Mouse (Mus musculus) testis, adult 2 months (tissue): ENCODE results near the gene Epn1.

Experiments used
- CTCF ChIP-seq: fragments of 200-500 bp; IDR thresholded peaks from 2 replicates; pipeline ENCODE4 v1.5.1; 2012; ENCODE audit warnings: low read depth, mild to moderate bottlenecking, inconsistent platforms, low read length, moderate library complexity; ENCODE audit not compliant: control insufficient read depth, insufficient read depth, insufficient replicate concordance
- POLR2A ChIP-seq: fragments of 200-500 bp; IDR thresholded peaks from 2 replicates; pipeline ENCODE4 v1.6.1; 2012; ENCODE audit warnings: low read depth, mild to moderate bottlenecking, inconsistent platforms, low read length, moderate library complexity; ENCODE audit not compliant: control insufficient read depth

GRCm38 (mm10) chr7:5059421-5059820, 20.6 kb upstream of the Epn1 start:
- TF ChIP-seq POLR2A: no peak
- no peak for TF ChIP-seq CTCF
